Mouse (Mus musculus): Measurements from ENCODE around the gene Mrpl48. TPM values are rescaled to one million over a fixed set of nuclear protein-coding genes. Genes with fewer than 3 reads are reported as not detected.
A peak's percentile ranks its signal among the peaks of the same experiment; 100 is the strongest.

Mrpl48 gene
- total and polyA plus RNA-seq, 3 experiments = 39.5 to 67.3 TPM; not detected in 1

GRCm38 (mm10) chr7:100496371-100496770 lies 111.7 kb downstream of the Mrpl48 start:
- DNase-seq (ENCODE audit: low read depth, low spot score) = no peak
- H3K79me2 ChIP-seq (ENCODE audit: control insufficient read depth, insufficient read depth, low read length, poor library complexity) = peaks cover 37% of the 10 kb centered on the region
- H3K4me1 ChIP-seq (ENCODE audit: control insufficient read depth in 1 of 2, insufficient read depth in 2 of 2, low read length in 2 of 2) = peaks cover 3 to 14% of the 10 kb centered on the region in 2 experiments; a peak in 3 of 4 replicates
- H3K9ac ChIP-seq (ENCODE audit: control insufficient read depth, low read depth, low read length, poor library complexity, severe bottlenecking) = peak overlapping the region; percentile 74
- H3K9me3 ChIP-seq (replicated peaks; ENCODE audit: insufficient read depth, low read length) = no peaks in the 10 kb centered on the region
- peak in 1 of 2 experiments; percentile 42; a peak in 1 of 4 replicates for TF ChIP-seq POLR2A (IDR thresholded peaks at IDR 0.05; ENCODE audit: control insufficient read depth in 1 of 2, insufficient read depth in 1 of 2, low read depth in 1 of 2, low read length in 2 of 2, poor library complexity in 1 of 2)
- no peak for TF ChIP-seq UBTF (IDR thresholded peaks at IDR 0.05; ENCODE audit: borderline replicate concordance, insufficient read depth, low read depth, low read length)
- H3K4me3 ChIP-seq (ENCODE audit: control insufficient read depth in 1 of 2, insufficient read depth in 1 of 2, low read depth in 2 of 2, low read length in 2 of 2) = peak overlapping the region; percentile 12 to 32
- H3K27ac ChIP-seq (ENCODE audit: control insufficient read depth, low read depth, low read length) = peak overlapping the region; percentile 86
- H3K36me3 ChIP-seq (ENCODE audit: control insufficient read depth in 1 of 2, insufficient read depth in 2 of 2, low read length in 2 of 2) = peaks cover 0 to 11% of the 10 kb centered on the region in 2 experiments; a peak in 3 of 4 replicates
- H3K27me3 ChIP-seq (ENCODE audit: control insufficient read depth in 1 of 2, insufficient read depth in 2 of 2, low read length in 2 of 2) = no peaks in the 10 kb centered on the region

Other genes with a start within 250 kb of the Mrpl48 start
- gene C2cd3, start 236.1 kb downstream of the Mrpl48 start, total RNA-seq (2012; rRNA removed) = 8.5 and 9.2 TPM in 2 replicates
- 10 to 100 TPM in 1 of 2 experiments, not detected in 1; 23.5 TPM for gene C2cd3, start 236.1 kb downstream of the Mrpl48 start, polyA plus RNA-seq (2012; ENCODE audit: insufficient read depth in 1 of 2, insufficient read length in 2 of 2, low read depth in 1 of 2, low replicate concordance in 2 of 2, missing spikeins in 1 of 2)
- gene Ppme1, start 236.0 kb downstream of the Mrpl48 start, total RNA-seq (2012; rRNA removed) = 28.0 and 29.5 TPM in 2 replicates
- gene Ppme1, start 236.0 kb downstream of the Mrpl48 start, polyA plus RNA-seq (2012; ENCODE audit: insufficient read depth in 1 of 2, insufficient read length in 2 of 2, low read depth in 1 of 2, low replicate concordance in 2 of 2, missing spikeins in 1 of 2) = 10 to 100 TPM in 1 of 2 experiments, not detected in 1; 74.0 TPM
- gene Ucp3, start 135.3 kb downstream of the Mrpl48 start, total RNA-seq (2012; rRNA removed) = 0.10 TPM in 1 of 2 replicates, not detected in the other
- gene Ucp3, start 135.3 kb downstream of the Mrpl48 start, polyA plus RNA-seq (2012; ENCODE audit: insufficient read depth in 1 of 2, insufficient read length in 2 of 2, low read depth in 1 of 2, low replicate concordance in 2 of 2, missing spikeins in 1 of 2) = not detected
- 139 and 156 TPM in 2 replicates for gene Ucp2, start 115.0 kb downstream of the Mrpl48 start, total RNA-seq (2012; rRNA removed)
- 100 to 1,000 TPM in 1 of 2 experiments, not detected in 1; 724 TPM for gene Ucp2, start 115.0 kb downstream of the Mrpl48 start, polyA plus RNA-seq (2012; ENCODE audit: insufficient read depth in 1 of 2, insufficient read length in 2 of 2, low read depth in 1 of 2, low replicate concordance in 2 of 2, missing spikeins in 1 of 2)
- 2.0 and 2.2 TPM in 2 replicates for gene Dnajb13, start 93.3 kb downstream of the Mrpl48 start, total RNA-seq (2012; rRNA removed)
- gene Dnajb13, start 93.3 kb downstream of the Mrpl48 start, polyA plus RNA-seq (2012; ENCODE audit: insufficient read depth in 1 of 2, insufficient read length in 2 of 2, low read depth in 1 of 2, low replicate concordance in 2 of 2, missing spikeins in 1 of 2) = 1 to 10 TPM in 1 of 2 experiments, not detected in 1; 3.6 TPM
- 6.1 and 8.1 TPM in 2 replicates for gene Coa4, start 71.2 kb downstream of the Mrpl48 start, total RNA-seq (2012; rRNA removed)
- gene Coa4, start 71.2 kb downstream of the Mrpl48 start, polyA plus RNA-seq (2012; ENCODE audit: insufficient read depth in 1 of 2, insufficient read length in 2 of 2, low read depth in 1 of 2, low replicate concordance in 2 of 2, missing spikeins in 1 of 2) = 10 to 100 TPM in 1 of 2 experiments, not detected in 1; 13.8 TPM
- gene Rab6a, start 891 bp downstream of the Mrpl48 start, total RNA-seq (2012; rRNA removed) = 43.2 and 45.1 TPM in 2 replicates
- 10 to 100 TPM; 58.4 to 92.8 TPM for gene Rab6a, start 891 bp downstream of the Mrpl48 start, polyA plus RNA-seq (2012; ENCODE audit: insufficient read depth in 1 of 2, insufficient read length in 2 of 2, low read depth in 1 of 2, low replicate concordance in 2 of 2, missing spikeins in 1 of 2)
- 0.07 and 0.12 TPM in 2 replicates for gene Plekhb1, start 54.1 kb upstream of the Mrpl48 start, total RNA-seq (2012; rRNA removed)
- gene Plekhb1, start 54.1 kb upstream of the Mrpl48 start, polyA plus RNA-seq (2012; ENCODE audit: insufficient read depth in 1 of 2, insufficient read length in 2 of 2, low read depth in 1 of 2, low replicate concordance in 2 of 2, missing spikeins in 1 of 2) = under 1 TPM in 1 of 2 experiments, not detected in 1; 0.40 TPM
- gene Fam168a, start 98.3 kb upstream of the Mrpl48 start, total RNA-seq (2012; rRNA removed) = 3.1 and 3.2 TPM in 2 replicates
- gene Fam168a, start 98.3 kb upstream of the Mrpl48 start, polyA plus RNA-seq (2012; ENCODE audit: insufficient read depth in 1 of 2, insufficient read length in 2 of 2, low read depth in 1 of 2, low replicate concordance in 2 of 2, missing spikeins in 1 of 2) = 10 to 100 TPM in 1 of 2 experiments, not detected in 1; 19.2 TPM